Mouse (Mus musculus) skeletal muscle tissue, postnatal 0 days (tissue): Measurements from ENCODE around the gene Olfr220. TPM values are rescaled to one million over a fixed set of nuclear protein-coding genes. Genes with fewer than 3 reads are reported as not detected.

Experiments used
- polyA plus RNA-seq: library from polyadenylated mRNA; unstranded; fragments of >200 nt; fragmentation: Nextera tagmentation; extraction: Ambion mirVana; gene quantifications from 2 replicates; pipeline ENCODE4 v1.2.1, GENCODE M21; 2015

The Olfr220 gene
- not detected in 2 replicates for polyA plus RNA-seq

GRCm38 (mm10) chr1:174441782-174442181, at the start of gene Olfr220:
Gene Olfr220 (plus strand): TSS chr1:174442082.

GRCm38 (mm10) chr1:174423764-174424163, 18.1 kb upstream of the Olfr220 start, which contains the start of gene Olfr414:
Gene Olfr414 (plus strand): TSS chr1:174424064.

Other genes starting within 250 kb of the Olfr220 start
- not detected in 2 replicates for gene Olfr419, start 190.0 kb upstream of the Olfr220 start, polyA plus RNA-seq
- not detected in 2 replicates for gene Mptx1, start 111.6 kb upstream of the Olfr220 start, polyA plus RNA-seq
- gene Olfr417, start 77.0 kb upstream of the Olfr220 start, polyA plus RNA-seq, result not detected in 2 replicates
- not detected in 2 replicates for gene Olfr248, start 51.0 kb upstream of the Olfr220 start, polyA plus RNA-seq
- gene Olfr414, start 18.0 kb upstream of the Olfr220 start, polyA plus RNA-seq, result not detected in 2 replicates
- gene Fmn2, start 59.7 kb downstream of the Olfr220 start, polyA plus RNA-seq, result 0.18 TPM in 2 replicates